Mouse (Mus musculus) urinary bladder, postnatal 10 days (tissue): ENCODE data around the gene Rasa2.

Experiments
- DNase-seq: peaks from one replicate; pipeline ENCODE4 v3.0.0; 2022; ENCODE audit warnings: low spot score

Rasa2 gene

DNA sequence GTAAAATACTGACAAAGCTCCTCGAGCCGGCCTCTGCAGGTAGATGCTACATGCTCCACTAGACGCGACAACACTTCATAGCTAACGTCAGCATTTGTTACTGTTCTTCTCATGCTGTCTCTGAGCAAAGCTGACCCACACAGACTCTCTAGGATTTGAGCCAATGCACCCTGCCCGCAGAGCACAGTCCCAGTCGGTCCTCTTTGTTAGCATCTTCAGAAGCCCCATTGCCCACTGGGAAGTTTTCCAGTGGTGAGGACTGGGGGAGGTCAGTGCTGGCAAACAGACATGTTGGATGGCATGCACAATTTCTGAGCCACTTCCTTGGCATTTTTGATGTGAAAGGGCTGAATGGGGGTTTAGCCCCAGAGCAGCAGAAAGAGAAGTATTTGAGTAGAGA lies 8.0 kb upstream of the Rasa2 start:
- DNase-seq: no peak

DNA sequence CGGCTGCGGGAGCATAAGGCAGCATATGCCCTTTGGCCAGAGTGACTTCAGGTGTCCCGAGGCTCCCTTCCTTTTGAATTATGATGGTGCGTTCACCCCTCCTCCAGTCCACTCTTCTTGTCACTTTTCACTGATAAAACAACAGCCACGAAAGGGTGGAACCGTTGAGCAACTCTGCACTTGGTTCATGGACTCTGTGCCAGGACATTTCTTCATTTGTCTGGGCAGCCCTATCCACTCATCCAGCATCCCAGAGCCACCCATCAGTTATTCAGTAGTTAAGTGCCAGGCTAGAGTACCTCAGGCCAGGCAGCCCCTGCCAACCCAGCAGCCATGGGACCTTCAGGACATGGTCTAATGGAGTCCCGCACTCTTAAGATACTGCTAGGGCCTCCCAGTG lies 7.1 kb upstream of the Rasa2 start:
- no peak for DNase-seq

DNA sequence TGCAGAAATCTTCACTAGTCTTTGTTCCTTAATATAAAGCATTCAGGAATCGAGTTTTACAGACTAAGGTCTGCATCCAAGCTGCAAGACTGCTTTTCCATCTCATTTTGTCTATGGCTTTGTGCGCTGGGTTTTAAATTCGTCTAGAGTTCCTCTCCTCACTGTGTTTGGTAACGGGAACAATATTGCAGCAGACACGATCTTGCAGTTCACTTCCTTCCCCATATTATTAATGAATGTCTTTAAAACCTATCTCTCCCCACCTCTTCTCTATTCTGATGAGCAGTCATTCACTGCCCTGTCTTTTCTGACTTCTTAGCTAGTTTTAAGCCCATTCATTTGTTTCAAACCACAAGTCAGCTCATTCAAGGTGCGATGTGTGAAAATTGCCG lies 5.7 kb upstream of the Rasa2 start:
- DNase-seq: no peak

DNA sequence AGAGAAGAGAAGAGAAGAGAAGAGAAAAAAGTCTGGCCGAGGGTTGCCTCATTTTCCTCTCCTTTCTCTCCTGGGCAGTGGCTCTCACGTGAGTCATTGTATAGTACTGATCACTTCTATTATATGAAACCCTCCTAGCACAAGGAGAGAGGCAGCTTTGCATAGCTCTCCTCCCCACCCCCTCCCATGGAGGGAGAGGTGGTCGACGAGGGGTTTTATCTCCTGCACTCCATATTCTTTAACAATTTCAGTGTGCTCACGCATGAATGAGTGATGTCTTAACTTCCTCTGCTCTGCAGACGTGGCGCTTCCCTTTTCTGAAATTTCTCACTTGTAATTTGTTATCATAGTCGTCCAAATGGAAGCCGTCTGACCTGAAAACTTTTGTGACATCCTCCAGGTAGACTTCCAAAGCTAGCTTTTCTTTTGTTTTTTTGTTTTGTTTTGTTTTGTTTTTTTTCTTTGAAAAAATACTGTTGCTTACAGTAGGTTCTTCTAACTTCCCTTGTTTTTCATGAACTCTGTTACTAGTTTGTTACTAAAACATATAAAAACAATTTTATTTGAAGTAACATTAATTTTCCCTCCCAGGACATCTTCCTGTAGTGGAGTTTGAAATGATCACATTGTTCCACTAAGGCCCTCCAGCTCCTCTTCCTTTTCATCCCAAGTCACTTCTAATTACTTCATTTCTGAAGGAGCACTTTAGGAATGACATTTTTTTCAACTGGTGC lies 5.2 kb upstream of the Rasa2 start:
- no peak for DNase-seq

DNA sequence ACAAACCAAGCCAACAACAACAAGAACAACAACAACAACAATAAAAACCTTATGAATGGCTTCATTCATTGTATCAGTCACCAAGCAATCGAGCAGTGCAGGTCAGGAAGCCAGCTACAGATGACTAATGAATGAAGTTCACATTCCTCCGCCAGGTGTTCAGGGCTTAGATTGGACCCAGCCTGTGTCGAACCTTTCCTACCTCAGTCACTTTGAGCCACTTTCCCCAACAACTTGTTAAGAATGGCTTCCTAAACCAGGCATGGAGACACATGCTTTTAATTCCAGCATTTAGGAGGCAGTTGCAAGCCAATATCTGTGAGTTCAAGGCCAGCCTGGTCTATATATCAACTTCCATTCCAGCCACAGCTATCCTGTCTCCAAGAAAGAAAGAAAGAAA lies 4.5 kb upstream of the Rasa2 start:
- DNase-seq: no peak

DNA sequence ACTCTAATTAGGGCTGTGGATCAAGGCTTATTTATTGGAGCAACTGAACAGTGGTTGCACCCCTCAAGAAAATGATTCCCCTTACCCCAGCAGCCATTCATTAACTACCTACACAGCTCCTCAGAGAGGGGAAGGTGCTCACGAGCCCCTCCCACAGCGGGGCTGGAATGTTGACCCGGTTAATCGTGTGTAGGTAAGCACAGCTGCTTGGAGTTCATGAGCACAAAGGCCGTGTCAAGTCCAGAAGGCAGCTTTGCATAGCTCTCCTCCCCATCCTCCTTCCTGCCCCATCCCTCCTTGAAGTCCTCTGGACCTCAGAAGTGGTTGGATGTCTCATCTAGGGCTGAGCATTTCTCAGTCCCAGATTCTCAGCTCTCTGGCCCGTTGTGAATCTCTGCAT lies 3.8 kb upstream of the Rasa2 start:
- DNase-seq: no peak

DNA sequence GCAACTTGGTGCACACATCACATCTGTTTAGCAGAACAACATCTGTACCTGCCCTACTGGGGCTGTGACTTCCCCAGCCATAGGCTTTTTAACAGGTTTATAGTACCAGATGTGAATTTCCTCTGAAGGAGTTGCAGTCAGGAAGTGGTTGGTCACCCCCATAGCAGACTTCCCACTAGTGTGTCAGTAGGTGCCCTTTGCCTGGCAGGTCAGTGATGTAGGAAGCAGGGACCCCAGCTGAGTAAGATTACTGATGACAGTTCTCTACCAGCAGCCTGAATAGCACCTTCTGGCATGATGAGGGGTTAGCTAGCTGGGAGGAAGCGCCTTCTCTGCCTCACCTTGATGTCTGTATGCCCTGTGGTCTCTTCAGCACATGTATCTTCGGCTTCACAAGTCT lies 2.4 kb upstream of the Rasa2 start:
- no peak for DNase-seq

DNA sequence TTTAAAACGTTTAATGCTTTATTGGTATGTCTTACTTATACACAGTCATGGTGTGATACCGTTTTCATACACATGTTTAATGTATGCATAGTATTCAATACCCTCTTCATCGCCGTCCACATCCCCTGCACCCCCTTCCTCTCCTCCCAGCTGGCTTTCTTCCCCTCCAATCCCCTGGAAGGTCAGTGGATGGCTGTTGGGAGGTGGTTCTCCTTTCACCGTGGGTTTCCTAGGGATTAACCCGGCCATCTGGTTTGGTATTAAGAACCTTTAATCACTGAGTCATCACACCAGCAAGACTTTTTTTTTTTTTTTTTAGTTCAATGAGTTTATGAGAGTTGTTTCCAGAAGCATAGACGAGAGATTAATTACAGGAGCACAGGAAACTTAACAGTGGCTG lies 1.3 kb upstream of the Rasa2 start:
- DNase-seq: no peak

DNA sequence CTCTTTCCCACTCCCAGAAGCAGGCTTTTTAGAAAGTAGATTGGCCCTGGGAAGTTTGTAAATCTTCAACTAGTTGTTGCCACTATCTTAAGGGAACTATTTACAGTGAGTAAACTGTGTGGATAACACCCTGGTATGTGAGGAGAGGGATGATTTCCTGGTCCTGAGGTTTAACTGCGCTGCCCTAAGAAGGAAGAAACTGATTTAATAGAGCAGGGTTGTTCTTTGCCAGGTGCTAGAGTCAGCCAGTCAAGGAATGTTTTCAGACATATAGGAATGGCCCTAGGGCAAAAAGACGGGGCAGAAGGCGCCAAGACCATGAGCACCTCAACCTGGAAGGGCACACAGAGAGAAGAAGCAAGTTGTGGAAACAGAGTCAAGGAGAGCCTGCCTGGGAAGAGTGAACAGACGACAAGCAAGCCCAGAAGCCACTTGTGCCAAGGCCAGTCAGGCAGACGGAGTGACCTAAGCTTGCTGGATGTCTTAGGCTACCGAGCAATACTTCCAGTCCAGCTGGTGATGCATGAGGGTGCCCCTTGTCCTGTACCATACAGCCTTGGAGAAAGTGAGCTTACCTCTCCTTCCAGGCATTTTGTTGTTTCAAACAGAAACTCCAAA lies 765 bp upstream of the Rasa2 start:
- DNase-seq: no peak

DNA sequence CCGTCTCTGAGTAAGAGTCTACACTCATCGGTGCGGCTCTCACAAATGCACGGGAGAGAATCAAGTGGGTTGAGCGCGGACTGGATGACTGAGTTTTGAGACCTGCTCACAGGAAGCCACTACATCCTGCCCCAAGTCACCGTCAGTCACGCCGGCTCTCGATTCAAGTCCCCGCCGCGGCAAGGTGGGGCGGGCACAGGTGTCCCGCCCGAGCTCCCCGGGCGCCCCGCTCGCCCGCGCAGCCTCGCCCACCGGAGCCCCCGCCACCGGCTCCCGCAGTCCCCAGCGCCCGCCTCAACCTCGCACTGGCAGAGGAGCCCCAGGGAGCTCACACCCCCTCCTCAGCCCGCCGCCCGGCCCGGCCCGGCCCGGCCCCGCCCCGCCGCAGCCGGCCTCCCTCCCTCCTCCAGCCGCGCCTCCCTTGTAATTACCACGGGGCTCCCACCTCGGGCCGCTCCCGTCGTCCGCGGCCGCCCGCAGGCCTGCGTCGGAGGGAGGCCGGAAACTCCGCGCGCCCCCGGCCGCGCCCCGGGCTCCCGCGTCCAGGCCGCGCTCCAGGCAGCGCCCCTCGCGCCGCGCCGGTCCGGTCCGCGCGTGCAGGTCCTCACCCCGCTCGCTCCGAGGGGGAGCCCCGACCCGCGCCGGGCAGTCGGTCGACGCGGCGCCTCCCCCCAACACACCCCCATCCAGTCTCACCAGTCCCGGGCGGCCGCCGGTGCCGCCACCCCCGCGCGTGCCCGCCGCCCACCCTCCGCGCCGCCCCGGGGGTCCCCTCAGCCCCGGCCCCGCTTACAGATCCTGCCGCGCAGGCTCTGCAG lies 637 bp downstream of the Rasa2 start:
- DNase-seq: no peak

DNA sequence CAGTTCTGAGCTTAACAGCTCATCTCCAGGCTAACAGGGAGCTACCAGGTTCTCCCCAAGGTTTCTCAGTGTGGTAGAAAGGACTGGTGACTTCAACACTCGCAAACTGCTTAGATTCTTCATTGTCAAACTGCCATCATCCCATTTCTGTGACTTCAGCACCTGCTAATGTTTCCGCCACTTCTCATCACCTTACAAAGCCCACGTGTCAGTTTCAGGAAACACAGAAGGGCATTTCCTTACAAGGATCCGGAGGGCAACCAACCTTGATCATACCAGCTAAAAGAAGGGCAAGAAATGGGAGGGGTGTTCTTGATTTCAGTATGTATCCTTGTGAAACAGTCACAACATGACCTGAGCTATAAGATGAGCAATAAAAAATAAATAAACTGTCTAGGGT lies 2.3 kb downstream of the Rasa2 start:
- DNase-seq: no peak

DNA sequence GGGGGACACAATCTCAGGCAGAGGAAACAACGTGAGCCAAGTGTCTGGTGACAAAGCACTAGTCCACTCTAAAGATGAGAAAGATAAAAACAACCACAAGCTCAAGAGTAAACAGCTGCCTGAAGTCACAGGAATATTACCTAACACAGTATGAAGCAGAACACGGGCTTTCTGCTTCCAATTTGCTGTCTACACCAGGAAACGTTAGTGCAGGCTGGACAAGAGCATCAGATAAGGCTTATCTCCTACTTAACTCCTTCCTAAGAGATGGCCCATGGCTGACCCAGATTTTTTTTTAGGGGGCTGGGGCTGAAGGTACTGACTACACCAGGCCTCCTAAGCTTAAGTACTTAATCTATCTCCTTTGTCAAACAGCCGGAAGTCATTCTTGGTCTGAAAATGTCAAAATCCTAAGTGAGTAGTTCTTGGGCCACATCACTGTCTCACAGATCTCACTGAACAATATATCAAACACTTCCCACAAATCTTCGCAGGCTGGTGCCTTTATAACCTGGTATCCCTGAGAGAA lies 3.8 kb downstream of the Rasa2 start:
- no peak for DNase-seq

DNA sequence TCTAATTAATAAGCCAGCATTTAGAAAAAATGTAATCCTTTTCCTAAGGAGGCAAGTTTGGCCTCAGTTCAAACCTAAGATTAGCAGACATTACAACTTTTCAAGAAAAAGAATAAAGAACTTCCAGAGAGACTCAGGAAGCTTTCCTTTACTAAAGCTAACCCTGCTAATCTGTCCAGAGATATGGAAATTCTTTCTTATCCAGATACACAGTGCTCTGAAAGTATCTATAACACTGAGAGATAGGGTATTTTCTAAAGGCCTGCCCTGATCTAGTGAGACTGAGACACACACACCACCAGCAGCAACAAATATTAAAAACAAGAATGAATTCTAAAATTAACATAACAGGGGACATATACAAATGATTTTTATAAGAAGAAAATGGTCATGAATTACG lies 4.4 kb downstream of the Rasa2 start:
- no peak for DNase-seq

DNA sequence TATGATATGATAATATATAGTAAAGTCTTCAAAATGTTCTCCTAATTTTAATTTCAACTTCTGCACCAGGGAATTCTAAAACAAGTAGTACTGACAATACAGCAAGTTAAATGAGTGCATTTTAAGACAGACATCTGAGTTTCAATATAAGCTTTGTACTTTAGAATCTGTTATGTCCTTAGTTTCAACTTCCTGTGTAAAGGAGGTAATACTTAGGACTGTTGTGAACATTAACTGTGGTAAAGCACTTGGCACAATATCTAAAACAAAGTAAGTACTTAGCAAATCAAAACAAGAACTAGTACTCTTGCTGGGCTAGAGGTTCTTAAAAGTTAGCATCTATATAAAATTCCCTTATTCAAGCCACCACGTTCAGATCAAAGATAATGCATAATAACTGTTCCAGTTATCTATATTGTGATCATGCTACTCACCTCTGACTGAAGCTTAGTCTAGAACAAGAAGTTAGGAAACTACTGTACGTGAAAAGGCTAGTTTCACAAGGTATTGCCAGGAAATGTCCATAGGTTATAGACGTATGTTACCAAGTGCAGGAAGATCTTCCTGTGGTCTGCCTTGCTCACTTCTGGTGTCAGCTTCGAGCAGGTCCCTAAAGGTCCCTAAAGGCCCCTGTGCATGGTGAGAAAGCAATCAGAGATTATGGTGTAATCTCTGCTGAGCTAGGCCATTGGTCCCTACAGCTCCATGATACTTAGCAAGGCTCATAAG lies 12.8 kb downstream of the Rasa2 start:
- DNase-seq: no peak

DNA sequence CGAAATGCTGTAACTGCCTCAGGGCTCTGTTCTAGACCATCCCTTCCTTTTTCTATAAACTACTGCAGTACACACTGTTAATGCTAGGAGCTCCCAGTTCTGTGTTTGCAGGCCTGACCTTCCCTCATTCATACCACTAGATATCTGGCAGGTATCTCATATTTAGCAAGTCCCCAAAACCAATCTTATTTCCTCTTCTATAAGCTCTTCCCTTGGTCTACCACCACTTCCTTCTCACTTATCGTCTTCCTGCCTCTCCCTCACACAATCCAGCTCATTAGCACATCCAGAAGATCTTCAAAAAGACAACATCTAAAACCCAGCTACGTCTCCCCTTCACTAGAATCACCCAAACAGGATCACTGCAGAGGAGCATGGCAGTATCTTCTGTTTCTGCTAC lies 19.1 kb downstream of the Rasa2 start:
- DNase-seq: no peak

DNA sequence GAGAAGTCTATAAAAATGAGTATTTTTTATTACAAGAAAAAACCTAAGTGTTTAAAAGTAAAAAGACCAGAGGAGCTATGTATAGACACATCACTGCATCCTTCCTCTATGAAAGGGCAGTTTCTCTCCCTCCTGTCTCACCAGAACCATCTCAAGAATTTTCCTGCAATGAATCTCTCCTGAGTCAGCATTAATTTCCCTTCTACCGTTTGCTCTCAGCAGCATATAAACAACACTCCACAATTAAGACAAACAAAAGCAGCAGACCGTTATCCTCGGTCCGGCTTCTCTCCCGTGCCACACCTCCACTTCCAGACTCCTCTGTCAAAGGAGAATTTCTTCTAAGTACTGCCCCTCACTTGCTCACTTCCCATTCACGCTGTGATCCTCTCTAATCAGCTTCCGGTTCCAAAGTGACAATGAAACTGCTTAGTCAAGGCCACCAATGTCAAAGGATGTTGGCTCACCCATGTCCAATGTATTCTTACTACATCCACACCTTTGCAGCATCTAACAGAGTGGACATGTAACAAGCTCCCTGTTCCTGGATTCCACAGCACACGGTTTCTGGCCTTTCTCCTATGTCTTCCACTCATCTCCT lies 19.6 kb downstream of the Rasa2 start:
- DNase-seq: no peak

DNA sequence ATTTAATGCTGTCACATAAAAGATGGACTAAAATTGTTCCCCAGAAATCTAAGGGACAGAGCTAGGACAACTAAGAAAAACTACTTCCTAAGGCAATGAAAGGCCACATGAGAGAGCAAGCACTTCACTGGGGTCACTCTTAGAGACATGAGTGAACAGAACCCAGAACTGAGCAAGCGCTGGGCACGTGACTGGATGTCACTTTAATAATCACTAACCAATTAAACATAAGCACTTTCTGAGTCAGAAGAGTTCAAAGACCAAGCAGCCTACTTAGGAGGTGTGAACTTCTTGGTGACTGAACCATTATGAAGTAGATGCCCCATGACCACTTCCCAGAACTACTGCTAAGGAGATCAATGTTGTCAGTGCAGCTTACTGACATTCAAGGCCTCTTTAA lies 20.6 kb downstream of the Rasa2 start:
- DNase-seq: no peak

DNA sequence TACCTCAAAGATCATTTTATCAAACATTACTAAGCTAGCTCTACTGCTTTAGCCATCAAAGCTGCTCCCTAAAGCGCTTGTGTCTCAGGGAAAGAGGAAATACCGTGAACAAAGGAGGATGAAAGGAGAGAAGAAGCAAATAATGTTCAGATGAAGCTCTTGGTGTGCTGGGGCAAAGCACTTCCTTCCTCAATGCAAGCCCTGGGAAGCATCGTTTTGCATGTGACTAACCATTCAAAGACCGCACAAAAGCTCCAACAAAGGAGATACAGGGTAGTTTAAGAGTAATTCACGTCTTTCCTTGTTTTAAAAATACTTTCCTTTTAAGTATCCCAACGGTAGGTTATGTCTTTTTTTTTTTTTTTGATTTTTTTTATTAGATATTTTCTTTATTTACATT lies 28.0 kb downstream of the Rasa2 start:
- DNase-seq: no peak

DNA sequence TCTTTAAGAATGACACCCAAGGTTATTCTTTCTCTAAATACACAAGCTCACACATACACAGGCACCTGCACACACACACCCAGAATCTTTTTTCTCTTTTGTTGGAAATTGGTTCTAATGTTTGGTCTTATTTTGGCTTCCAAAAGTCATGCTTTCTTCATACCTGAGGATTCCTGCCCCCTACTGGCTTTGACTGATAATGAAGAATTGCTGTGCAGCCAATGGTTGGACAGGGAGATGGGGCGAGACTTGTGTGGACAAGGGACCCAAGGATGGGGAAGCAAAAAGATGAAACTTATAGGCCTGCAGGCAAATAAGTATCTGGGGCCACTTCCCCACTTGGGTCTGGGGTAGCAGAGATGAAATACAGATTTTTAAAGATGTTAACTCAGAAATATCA lies 33.5 kb downstream of the Rasa2 start:
- DNase-seq: no peak

DNA sequence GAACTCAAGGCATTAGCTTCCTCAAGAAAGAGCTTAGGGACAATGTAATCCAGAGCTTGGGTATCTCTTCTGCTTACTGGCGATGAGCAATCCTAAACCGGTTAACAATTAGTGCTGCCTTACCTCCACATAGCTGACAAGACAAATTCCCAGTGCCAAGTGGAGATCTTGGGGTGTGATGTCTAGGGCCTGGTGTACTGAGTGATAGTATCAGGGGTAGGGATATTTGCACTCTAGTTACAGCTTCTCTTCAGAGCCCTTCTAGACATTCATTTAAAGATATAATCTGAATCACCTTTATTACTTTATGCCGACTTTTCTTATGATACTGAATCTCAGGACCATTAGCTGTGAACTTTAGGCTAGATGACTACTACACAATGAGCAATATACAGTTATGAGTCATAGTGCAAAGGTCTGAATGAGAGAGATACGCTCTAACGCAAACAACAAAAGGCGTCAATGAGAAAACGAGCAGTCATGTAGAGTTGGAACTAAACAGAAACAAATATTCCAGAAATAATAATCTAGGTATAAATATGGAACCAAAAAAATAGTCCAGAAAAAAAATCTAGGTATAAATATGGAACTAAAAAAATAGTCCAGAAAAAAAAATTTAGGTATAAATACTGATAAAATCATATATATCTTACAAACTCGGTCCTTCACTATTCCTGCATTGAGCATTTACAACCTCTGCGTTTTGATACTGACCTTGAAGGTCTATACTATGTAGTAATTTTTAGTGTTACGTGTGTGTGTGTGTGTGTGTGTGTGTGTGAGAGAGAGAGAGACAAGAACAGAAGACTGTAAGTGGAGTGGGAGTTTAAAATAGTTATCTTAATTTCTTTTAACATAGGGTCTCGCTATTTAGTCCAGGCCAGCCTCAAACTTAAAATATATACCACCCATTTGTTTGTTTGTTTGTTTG lies 38.5 kb downstream of the Rasa2 start:
- no peak for DNase-seq

DNA sequence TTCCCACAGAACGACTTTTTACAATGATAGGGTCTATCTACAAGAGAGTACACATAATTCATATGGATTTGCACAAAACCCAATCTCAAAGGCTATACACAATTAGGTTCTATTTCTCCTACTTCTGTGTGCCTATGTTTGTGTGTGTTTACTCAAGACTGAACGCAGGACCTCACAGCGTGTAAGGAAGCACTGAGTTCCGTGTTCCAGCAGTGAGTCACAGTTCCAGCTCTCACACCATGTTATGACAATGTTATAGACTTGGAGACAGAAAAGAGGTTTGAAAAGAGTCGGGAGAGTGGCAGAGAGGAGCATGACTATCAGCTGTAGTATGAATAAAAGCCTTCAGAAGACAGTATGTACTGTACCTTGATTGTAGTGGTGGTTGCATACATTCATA lies 42.1 kb downstream of the Rasa2 start:
- no peak for DNase-seq
